Mouse (Mus musculus) heart, postnatal 0 days (tissue): ENCODE data around the gene Hpse2.

Experiments
- CTCF ChIP-seq: IDR thresholded peaks from 2 replicates; pipeline ENCODE4 v1.5.1; 2016; ENCODE audit warnings: antibody characterized with exemption, control low read depth, low read depth
- EP300 ChIP-seq: IDR thresholded peaks from 2 replicates; pipeline ENCODE4 v1.6.1; 2016; ENCODE audit warnings: antibody characterized with exemption, low read depth

GRCm38 (mm10) chr19:43042721-43043120 is 345.4 kb downstream of the Hpse2 start:
- no peak for TF ChIP-seq EP300
- TF ChIP-seq CTCF, result no peak
